Mouse (Mus musculus) gastrocnemius, adult 8-10 months (tissue): ENCODE measurements around the gene Cyp4a31. TPM values are rescaled to one million over a fixed set of nuclear protein-coding genes. Genes with fewer than 3 reads are reported as not detected.
"Not testable (repeated sequence)": the region's sequence is repeated elsewhere in the genome, so short reads cannot be mapped to it uniquely, and the experiment has no call there.

Experiments used
- DNase-seq, 2 experiments: peaks; one replicate each; pipeline ENCODE4 v3.0.0; 2022; ENCODE audit warnings: low spot score in 2 of 2
- total RNA-seq, 4 experiments: library from RNA; stranded (reverse); gene quantifications; 2 replicates each; pipeline ENCODE4 v1.2.4; 2022

Cyp4a31 gene
- total RNA-seq, result not detected

GRCm38 (mm10) chr4:115563401-115563800, at the start of gene Cyp4a31:
Gene Cyp4a31 (plus strand): TSS chr4:115563649.
- no peak for DNase-seq

DNA sequence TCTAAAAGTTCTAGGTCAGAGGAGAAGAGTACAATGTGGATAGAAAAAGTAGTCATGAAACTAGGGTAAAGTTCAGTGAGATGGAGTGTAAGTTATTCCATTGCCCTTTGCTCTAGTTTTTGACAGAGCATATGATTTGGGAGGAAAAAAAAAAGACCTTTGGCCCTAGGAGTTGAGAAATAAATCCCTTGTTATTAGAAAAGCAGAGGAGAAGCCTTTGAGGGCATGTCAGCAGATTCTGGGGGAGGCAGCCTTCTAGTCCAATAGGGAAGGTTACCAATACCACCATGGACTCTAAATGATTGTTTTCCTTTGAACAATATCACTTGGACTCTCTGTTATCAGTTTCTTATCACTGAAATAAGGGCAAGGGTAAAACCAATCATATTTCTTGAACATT, 49.5 kb upstream of the Cyp4a31 start:
- DNase-seq, result not testable (repeated sequence)

GRCm38 (mm10) chr4:115518000-115518399, 45.4 kb upstream of the Cyp4a31 start, which contains the start of gene Cyp4a10:
Gene Cyp4a10 (plus strand): TSS chr4:115518264.
- DNase-seq, result not testable (repeated sequence)

DNA sequence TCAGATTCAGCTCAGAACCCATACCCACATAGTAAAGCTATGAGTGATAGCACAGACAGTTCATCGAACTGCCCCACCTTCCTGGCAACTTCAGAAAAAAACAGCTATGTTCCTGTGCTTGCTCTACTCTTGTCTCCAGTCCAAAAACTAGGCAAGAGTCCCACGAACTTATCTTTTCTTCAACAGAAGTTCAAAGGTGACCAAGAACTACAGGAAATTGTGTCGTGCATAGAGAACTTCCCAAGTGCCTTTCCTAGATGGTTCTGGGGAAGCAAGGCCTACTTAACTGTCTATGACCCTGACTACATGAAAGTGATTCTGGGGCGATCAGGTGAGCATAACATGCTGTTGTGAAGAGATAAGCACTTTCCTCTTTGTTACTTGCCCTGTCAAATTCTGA, 44.0 kb upstream of the Cyp4a31 start:
- DNase-seq, result no peak

DNA sequence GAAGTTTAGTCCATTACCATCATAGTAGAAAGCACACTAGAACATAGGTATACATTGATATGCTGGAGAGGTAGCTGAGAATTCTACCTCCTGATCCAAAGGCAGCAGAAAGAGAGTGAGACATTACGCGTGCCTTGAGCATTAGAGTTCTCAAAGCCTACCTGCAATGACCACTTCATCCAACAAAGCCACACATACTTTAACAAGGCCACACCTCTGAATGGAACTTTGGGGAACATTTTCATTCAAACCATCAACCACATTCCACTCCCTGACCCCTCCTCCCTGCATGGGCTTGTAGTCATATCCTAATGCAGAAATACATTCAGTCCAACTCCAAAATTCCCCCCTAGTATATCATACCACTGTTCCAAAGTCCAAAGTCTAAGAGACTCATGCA, 41.7 kb upstream of the Cyp4a31 start:
- DNase-seq, result no peak

DNA sequence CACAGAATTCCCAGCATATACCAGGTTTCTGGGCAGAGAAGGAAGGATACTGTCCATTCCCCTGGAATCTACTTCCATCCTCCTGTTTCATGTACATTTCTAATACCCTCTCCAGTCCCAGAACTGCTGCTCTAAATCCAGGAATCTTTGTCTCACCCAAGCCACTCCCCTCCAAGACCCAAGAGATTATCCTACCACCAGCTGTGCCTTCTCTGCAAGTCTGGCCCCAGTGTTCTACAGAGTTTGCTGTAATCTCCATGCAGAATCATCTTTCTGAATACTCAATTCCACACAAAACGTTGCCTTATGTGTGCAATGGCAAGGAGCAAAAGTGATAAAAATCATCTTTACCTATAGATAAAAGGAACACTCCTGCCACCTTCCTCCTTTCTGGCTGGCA, 18.3 kb upstream of the Cyp4a31 start:
- DNase-seq, result no peak

DNA sequence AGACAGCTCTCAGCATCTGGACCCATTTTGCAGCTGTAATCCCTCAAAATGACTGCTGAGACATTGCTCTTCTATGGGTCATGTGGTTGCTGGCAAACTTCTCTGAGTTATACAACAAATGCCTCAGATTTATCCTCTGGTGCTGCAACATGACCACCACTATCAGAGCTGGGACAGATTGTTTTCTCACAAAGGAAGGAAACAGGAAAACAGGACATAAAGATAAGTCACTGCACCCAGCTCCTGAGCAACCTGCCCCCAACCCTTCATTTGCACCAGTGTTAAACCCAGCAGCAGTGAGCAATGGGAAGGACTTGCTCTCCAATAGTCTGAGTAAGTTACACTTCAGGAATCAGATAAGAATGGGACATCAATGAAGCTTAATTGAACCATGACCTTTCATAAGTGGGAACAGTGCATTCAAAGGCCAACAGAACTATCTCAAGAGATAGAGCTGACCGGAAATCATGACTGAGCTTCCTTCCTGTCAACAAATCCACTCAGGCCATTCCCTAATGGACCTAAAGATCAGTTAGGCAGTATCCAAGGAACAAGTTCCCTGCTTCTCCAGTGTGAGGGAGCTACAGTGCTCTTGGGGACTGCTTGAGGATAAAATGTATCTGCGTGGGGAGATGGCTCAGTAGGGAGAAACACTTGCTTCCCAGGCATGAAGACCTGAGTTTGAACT, 17.2 kb upstream of the Cyp4a31 start:
- DNase-seq, result no peak

- DNase-seq, result no peak
These were observed 10.7 kb upstream of the Cyp4a31 start for GRCm38 (mm10) chr4:115552726-115553125.

DNA sequence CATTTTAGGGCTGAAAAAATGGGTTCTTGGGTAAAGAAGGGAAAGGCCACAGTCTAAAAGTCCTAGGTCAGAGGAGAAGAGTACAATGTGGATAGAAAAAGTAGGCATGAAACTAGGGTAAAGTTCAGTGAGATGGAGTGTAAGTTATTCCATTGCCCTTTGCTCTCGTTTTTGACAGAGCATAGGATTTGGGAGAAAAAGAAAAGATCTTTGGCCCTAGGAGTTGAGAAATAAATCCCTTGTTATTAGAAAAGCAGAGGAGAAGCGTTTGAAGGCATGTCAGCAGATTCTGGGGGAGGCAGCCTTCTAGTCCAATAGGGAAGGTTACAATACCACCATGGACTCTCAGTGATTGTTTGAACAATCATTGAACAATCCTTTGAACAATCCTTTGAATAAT, 7.9 kb upstream of the Cyp4a31 start:
- DNase-seq, result no peak

- DNase-seq, result no peak
These were observed 5.4 kb upstream of the Cyp4a31 start for GRCm38 (mm10) chr4:115557861-115558561.

- not testable (repeated sequence) for DNase-seq
These were observed 2.2 kb upstream of the Cyp4a31 start for GRCm38 (mm10) chr4:115561236-115561635.

DNA sequence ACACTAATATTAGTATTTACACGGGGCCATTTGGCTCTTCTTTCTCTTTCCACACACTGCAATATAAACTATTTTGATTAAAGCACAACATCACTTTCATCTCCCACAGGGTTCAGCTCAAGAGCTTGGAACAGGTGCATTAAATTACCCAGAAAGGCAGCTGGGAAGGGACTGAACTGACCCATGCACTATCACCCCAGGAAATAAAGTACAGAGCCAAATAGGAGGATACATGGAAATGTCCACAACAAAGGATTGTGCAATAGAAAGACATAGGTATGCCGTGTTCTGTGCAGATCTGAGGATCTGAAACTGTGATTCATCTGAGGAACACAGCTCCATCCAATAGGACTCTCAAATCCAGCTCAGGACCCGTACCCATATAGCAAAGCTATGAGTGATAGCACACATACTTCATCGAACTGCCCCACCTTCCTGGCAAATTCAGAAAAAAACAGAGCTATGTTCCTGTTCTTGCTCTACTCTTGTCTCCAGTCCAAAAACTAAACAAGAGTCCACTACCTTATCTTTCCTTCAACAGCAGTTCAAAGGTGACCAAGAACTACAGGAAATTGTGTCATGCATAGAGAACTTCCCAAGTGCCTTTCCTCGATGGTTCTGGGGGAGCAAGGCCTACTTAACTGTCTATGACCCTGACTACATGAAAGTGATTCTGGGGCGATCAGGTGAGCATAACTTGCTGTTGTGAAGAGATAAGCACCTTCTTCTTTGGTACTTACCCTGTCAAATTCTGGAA, 1.2 kb downstream of the Cyp4a31 start:
- not testable (repeated sequence) for DNase-seq

DNA sequence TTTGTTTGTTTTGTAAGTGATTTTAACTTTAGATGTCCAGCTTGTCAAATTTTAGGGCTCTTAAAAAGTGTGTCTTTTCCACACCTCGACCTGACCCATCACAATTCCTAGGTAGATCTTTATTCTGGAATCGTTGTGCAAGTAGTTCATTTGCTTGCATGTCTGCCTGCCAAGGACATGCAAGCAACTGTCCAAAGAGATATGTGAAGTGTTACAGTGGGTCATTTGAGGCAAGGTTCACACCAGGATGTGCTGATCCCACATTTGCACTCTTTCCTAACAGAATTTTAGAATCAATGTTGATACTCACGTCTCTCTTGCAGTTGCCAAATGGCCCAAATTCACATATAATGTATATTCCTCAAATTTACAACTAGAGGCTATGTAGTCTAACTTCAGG, 11.8 kb downstream of the Cyp4a31 start:
- no peak for DNase-seq

- DNase-seq, result no peak
These were observed 12.3 kb downstream of the Cyp4a31 start for GRCm38 (mm10) chr4:115575776-115576175.

GRCm38 (mm10) chr4:115583036-115583435, 19.6 kb downstream of the Cyp4a31 start:
- no peak for DNase-seq

DNA sequence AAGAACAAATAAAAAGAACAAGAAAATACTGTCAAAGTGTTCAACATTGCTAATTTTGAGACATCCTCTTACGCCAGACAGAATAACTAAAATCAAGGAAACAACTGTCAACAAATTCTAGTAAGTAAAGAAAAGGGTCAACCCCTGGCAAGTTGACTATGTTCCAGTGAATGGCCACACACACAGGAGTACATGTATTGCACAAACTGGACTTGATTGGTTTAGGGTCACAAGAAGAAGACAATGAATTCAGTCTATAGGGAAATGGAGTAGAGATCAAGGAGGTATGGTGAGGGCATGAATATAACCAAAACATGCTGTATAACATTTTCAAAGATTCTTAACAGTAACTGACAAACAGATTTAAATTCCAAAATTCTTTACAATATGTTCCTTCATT, 32.9 kb downstream of the Cyp4a31 start:
- DNase-seq, result no peak

- DNase-seq, result no peak
These were observed 33.4 kb downstream of the Cyp4a31 start for GRCm38 (mm10) chr4:115596824-115597336.

- not testable (repeated sequence) for DNase-seq
These were observed 37.2 kb downstream of the Cyp4a31 start, which contains the start of gene Cyp4a32 for GRCm38 (mm10) chr4:115600611-115601010. Gene Cyp4a32 (plus strand): TSS chr4:115600969.

GRCm38 (mm10) chr4:115614005-115614404, 50.6 kb downstream of the Cyp4a31 start:
- DNase-seq, result no peak

DNA sequence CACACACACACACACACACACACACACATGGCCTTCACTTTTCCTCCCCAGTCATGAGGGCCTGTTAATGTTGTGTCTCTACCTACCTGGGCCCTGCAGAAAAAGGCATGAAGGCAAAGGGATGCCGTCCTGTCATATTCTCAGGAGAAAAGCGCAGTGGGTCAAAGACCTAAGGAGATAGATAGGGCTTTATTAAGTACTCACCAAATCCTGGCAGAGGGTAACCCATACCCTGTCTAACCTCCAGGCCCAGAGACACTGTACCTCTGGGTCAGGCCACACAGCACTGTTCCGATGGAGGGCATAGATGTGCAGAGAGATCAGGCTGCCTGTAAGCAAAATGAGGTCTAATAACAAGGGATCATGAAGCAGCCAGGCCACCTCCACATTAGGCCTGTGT, 62.1 kb downstream of the Cyp4a31 start:
- DNase-seq, result not testable (repeated sequence)
